Mouse (Mus musculus) ovary, postnatal 10 days (tissue): ENCODE measurements around the gene Mettl25.

Experiments
- DNase-seq: peaks from one replicate; pipeline ENCODE4 v3.0.0; 2022; ENCODE audit warnings: low spot score

The Mettl25 gene

DNA sequence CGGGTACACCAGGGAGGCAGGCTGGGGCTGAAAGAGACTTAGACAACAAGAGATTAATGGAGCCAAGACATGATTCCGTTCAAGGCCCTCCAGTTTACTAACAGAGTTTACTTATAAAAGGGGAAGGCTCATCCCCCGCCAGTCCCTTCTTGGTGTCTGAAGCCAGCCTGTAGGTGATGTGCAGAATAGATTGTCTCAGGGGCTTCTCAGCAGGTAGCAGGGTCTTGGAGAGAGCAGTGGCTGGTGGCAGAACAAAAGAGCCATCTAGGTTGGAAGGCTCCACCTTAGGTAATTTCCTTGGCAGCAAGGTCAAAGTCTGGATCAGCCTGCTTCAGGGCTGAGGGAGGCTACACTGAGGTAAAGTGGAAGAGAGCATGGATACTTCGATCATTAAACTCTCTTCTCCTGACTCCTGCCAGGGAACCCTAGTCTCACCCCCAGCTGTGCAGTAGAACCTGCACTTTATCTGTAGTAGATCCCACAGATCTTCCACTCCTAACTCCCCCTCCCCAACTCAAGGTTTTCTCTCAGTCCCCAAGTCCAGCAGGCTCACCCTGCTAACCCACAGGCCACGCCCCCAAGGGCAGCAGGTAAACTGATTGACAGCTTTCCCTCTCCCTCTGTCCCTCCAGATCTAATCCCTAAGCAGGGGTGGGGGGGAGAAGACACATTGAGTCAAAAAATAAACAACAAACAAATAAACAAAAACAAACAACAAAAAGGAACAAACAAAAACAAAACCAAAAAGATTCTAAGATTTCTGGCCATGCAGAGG, 87.2 kb downstream of the Mettl25 start:
- no peak for DNase-seq

DNA sequence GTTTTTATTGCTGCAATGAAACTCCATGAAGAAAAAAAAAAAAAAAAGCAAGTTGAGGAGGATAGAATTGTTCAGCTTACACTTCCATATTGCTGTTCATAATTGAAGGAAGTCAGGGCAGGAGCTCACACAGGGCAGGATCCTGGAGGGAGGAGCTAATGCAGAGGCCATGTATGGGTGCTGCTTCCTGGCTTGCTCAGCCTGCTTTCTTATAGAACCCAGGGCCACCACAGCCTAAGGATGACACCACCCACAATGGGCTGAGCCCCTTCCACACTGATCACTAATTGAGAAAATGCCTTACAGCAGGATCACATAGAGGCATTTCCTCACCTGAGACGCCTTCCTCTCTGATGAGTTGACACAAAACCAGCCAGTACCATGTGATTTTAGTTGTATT, 95.2 kb downstream of the Mettl25 start:
- no peak for DNase-seq

DNA sequence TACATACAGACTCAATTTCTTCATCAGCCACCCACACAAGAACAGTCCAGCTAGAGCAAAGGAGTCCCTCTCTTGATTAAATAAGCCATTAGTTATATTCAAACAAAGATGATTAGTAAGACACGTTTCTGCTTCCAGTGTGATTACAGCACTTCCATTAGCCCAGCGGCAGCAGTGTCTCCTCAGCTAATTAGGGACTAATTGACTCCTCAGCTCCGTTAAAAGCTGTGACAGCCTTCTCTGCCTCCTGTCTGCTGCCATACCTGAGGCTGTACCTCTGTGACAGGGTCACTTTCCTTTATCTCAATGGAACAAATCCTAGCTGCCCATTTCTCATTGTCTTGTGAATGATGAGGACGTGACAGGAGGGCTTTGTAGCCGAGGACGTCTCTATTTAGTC, 99.4 kb downstream of the Mettl25 start:
- DNase-seq: no peak

DNA sequence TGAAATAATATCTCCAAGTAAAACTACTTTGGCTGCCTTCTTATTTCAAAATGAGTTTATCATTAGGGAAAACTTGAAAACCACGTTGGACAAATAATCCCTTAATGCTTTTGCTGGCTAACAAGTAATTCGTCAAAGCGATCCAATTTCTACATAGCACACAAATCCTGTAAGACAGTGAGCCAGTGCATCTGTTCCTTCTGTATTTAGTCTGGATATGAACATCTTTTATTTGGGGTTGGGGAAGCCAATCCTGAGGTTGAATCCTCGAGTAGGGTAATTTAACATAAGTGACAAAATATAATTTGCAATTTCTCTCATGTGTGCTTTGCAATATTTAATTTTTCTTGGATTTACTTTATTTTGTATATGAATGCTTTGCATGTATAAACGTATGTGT, 102.2 kb downstream of the Mettl25 start:
- no peak for DNase-seq

DNA sequence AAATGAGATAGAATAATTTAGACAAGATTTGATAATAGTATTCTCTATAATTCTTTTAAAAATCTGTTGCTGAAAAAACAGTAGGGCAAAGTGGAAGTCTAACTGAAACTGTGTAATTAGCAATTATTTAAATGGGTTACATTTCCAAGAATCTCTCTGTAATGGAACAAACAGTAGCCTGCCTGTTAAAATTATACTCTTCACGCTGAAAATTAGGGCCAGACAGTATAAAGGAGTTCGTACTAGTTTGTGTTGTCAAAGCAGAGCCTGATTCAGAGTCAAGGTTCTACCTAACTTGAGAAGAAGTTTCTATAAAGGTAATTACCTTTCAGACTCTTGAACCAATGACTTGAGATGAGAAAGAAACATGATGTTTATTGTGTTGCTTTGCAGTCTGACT, 113.4 kb downstream of the Mettl25 start:
- DNase-seq: no peak

DNA sequence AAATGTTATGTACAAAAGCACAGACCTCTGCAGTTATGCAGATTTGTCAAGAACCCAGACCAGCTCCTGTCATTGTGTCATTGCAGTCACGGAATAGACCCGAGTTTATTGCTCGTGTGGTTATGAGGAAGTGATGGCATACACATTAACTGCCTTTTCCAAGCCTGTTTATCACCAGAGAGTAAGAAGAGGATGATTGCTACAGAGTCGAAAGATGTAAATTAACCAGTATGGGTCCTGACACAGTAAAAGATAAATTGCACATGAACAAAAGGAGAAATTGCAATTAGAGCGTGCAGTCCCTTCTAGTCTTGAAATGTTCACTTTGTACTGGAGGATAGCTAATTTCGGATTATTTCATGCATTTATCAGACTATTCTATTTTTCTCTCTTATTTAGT, 113.8 kb downstream of the Mettl25 start:
- no peak for DNase-seq

DNA sequence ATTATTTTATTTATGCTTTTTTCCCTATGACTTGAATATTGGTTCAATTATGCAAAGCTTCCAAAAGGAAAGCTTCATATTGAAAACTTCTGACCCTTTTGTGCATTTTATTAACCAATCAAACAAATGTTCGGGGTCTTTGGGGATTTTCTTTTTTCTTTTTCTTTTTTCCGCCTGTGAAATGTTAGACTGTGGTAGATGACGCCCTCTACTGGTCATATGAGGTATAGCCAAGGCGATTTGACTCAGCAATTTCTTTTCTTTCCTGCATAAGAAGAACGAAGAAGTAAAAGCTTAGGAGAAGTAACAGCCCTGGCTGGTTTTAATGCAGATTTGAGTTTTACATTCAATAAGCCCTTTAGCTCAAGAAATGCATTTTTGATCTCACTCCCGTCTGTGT, 126.3 kb downstream of the Mettl25 start:
- no peak for DNase-seq

DNA sequence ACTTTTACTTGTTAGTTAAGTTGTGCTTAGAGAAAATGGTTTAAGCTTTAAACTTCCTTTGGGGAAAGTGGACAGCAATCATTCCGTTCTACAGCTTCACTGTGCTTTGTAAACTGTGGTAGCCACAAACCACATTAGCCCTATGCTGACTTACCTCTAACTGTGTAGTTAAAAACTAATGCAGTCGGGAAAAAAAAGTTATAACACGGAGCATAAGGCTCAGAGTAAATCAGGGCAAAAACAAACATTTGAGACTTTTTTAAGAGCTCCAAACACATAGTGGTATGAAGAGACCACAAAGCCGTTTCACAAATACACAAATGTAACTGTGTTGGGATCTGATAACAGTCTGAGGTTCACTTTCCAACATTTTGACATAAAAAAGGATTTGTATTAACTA, 126.8 kb downstream of the Mettl25 start:
- DNase-seq: no peak

DNA sequence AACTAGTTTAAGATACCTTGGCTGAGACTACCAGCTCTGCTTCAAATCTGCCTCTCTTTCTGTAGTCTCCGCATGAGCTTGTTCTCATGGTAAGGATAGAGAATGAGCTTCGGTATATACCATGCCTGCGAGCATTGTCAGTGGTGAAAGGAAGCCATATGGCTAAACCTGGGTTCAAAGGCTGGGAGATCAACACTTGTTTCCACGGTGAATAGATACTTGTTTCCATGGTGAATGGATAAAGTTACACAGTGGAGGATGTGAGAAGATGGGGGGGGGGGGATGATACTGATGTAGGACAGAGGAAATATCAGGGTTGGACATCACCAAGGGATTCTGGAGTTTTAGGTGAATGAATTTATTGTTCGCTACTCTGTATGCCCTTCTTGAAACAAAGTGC, 128.0 kb downstream of the Mettl25 start:
- no peak for DNase-seq
